ENCODE assay signal across 8 mouse cellular contexts in the genomic region with DNA sequence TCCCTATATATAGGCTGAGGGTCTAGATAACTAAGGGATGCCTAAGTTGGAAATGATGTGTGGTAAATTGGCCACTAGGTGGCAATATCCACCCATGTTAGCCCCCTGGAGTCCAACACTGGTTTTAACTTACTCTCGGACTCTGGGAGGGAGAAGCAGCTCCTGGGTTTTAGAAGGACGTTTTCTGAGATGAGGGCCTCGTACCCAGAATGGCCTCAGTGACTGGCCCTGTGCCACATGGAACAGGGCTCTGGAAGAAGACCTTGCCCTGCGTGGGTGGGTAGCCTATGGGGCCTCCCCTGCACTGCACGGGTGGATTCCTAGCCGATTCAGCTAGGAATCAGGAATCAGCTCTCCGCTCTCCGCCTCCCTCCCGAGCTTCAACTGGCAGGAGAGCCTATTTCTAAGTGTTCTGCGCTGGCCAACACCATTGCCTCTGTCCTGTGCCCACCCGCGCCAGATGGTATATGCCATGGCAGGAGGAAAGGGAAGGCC. TPM values are rescaled to one million over a fixed set of nuclear protein-coding genes. Genes with fewer than 3 reads are reported as not detected.
DNase-seq lines count a peak whose midpoint lies in the region; ATAC-seq lines count a peak whose summit lies in the region.

No protein-coding gene starts in this region.

- H3K4me3 ChIP-seq in embryonic facial prominence, embryonic 10.5 days: peak overlapping the region; percentile 45
- no peak overlapping the region for H3K4me3 ChIP-seq in heart, embryonic 11.5 days (ENCODE audit: low read depth, low read length)
- no peak overlapping the region for H3K4me3 ChIP-seq in kidney, embryonic 14.5 days (ENCODE audit: low read length)
- peak overlapping the region; percentile 5; the same call in 1 of the 2 replicates for H3K4me3 ChIP-seq in limb, embryonic 15.5 days
- 0 out of 2 replicates have a peak overlapping the region, but pooled peaks have one; percentile 6 for H3K4me3 ChIP-seq in midbrain, embryonic 16.5 days (ENCODE audit: low read depth, low read length)
- no peak overlapping the region; the same call in 1 of the 2 replicates for H3K4me3 ChIP-seq in stomach, embryonic 16.5 days (replicated peaks; ENCODE audit: low read length)

- ATAC-seq in heart, embryonic 11.5 days (replicated peaks; ENCODE audit: insufficient number of reproducible peaks, low FRiP score, low TSS enrichment): no peak
- peak; percentile 40 for ATAC-seq in kidney, embryonic 14.5 days (ENCODE audit: low FRiP score, low TSS enrichment)
- ATAC-seq in limb, embryonic 15.5 days (ENCODE audit: insufficient number of reproducible peaks, low FRiP score, low TSS enrichment, low read depth): 0 out of 2 replicates have a peak, but pooled peaks have one; percentile 18
- ATAC-seq in midbrain, embryonic 16.5 days: peak; percentile 79
- peak; percentile 22; the same call in 1 of the 2 replicates for ATAC-seq in stomach, embryonic 16.5 days (ENCODE audit: insufficient read depth, low FRiP score)

- DNase-seq in 416B (ENCODE audit: low read depth): peak; percentile 89
- peak; percentile 63 for DNase-seq in adrenal gland, adult 8-10 months
- peak; percentile 77 for DNase-seq in embryonic facial prominence, embryonic 10.5 days (ENCODE audit: low spot score)

- H3K27me3 ChIP-seq in embryonic facial prominence, embryonic 10.5 days (replicated peaks; ENCODE audit: low read depth, poor library complexity, severe bottlenecking): peaks cover 21% of the 10 kb centered on the region
- H3K27me3 ChIP-seq in heart, embryonic 11.5 days (ENCODE audit: control insufficient read depth, insufficient read depth, low read length): peaks cover 3% of the 10 kb centered on the region
- H3K27me3 ChIP-seq in kidney, embryonic 14.5 days (ENCODE audit: control insufficient read depth, insufficient read depth, low read length): no peaks in the 10 kb centered on the region
- H3K27me3 ChIP-seq in limb, embryonic 15.5 days: no peaks in the 10 kb centered on the region; the same call in 1 of the 2 replicates
- H3K27me3 ChIP-seq in midbrain, embryonic 16.5 days (ENCODE audit: control insufficient read depth, insufficient read depth, low read depth, low read length): no peaks in the 10 kb centered on the region; the same call in 1 of the 2 replicates
- H3K27me3 ChIP-seq in stomach, embryonic 16.5 days (ENCODE audit: control insufficient read depth, insufficient read depth, low read length): no peaks in the 10 kb centered on the region

- 27% methylated on average over 12 of the region's 12 CpGs for WGBS in embryonic facial prominence, embryonic 10.5 days
- WGBS in heart, embryonic 11.5 days (ENCODE audit: insufficient replicate concordance): 31% methylated on average over 12 of the region's 12 CpGs
- 29% methylated on average over 12 of the region's 12 CpGs for WGBS in kidney, embryonic 14.5 days
- WGBS in limb, embryonic 15.5 days: 33% methylated on average over 12 of the region's 12 CpGs
- 20% methylated on average over 12 of the region's 12 CpGs for WGBS in midbrain, embryonic 16.5 days
- 32% methylated on average over 12 of the region's 12 CpGs for WGBS in stomach, embryonic 16.5 days

- no peaks in the 10 kb centered on the region for H3K9me3 ChIP-seq in embryonic facial prominence, embryonic 10.5 days
- H3K9me3 ChIP-seq in heart, embryonic 11.5 days (replicated peaks; ENCODE audit: control insufficient read depth, low read length): no peaks in the 10 kb centered on the region
- H3K9me3 ChIP-seq in kidney, embryonic 14.5 days (ENCODE audit: control insufficient read depth, low read length): no peaks in the 10 kb centered on the region
- no peaks in the 10 kb centered on the region for H3K9me3 ChIP-seq in limb, embryonic 15.5 days
- H3K9me3 ChIP-seq in midbrain, embryonic 16.5 days (replicated peaks; ENCODE audit: control insufficient read depth, low read length, poor library complexity, severe bottlenecking): no peaks in the 10 kb centered on the region
- H3K9me3 ChIP-seq in stomach, embryonic 16.5 days (replicated peaks; ENCODE audit: control insufficient read depth, low read length): no peaks in the 10 kb centered on the region

- H3K4me1 ChIP-seq in embryonic facial prominence, embryonic 10.5 days: peaks cover 22% of the 10 kb centered on the region
- peaks cover 17% of the 10 kb centered on the region for H3K4me1 ChIP-seq in heart, embryonic 11.5 days (ENCODE audit: control insufficient read depth, insufficient read depth, low read length)
- H3K4me1 ChIP-seq in kidney, embryonic 14.5 days (ENCODE audit: control insufficient read depth, insufficient read depth, low read length): peaks cover 6% of the 10 kb centered on the region
- H3K4me1 ChIP-seq in limb, embryonic 15.5 days: peaks cover 19% of the 10 kb centered on the region
- H3K4me1 ChIP-seq in midbrain, embryonic 16.5 days (ENCODE audit: control insufficient read depth, insufficient read depth, low read length): peaks cover 6% of the 10 kb centered on the region
- 0 out of 2 replicates have a peak, but pooled peaks cover 11% of the 10 kb centered on the region for H3K4me1 ChIP-seq in stomach, embryonic 16.5 days (ENCODE audit: control insufficient read depth, insufficient read depth, low read length)

- H3K9ac ChIP-seq in heart, embryonic 11.5 days (ENCODE audit: low read depth, low read length): no peak overlapping the region
- peak overlapping the region; percentile 18; the same call in 1 of the 2 replicates for H3K9ac ChIP-seq in kidney, embryonic 14.5 days (ENCODE audit: low read depth, low read length)
- H3K9ac ChIP-seq in limb, embryonic 15.5 days: no peak overlapping the region
- H3K9ac ChIP-seq in midbrain, embryonic 16.5 days (ENCODE audit: low read depth, low read length): peak overlapping the region; percentile 45
- H3K9ac ChIP-seq in stomach, embryonic 16.5 days (ENCODE audit: low read length): peak overlapping the region; percentile 61

- H3K36me3 ChIP-seq in embryonic facial prominence, embryonic 10.5 days (replicated peaks): 0 out of 2 replicates have a peak, but pooled peaks cover 3% of the 10 kb centered on the region
- peaks cover 13% of the 10 kb centered on the region; the same call in 1 of the 2 replicates for H3K36me3 ChIP-seq in heart, embryonic 11.5 days (ENCODE audit: control insufficient read depth, insufficient read depth, low read length)
- peaks cover 22% of the 10 kb centered on the region; the same call in 1 of the 2 replicates for H3K36me3 ChIP-seq in kidney, embryonic 14.5 days (ENCODE audit: control insufficient read depth, insufficient read depth, low read length)
- peaks cover 85% of the 10 kb centered on the region for H3K36me3 ChIP-seq in limb, embryonic 15.5 days
- no peaks in the 10 kb centered on the region for H3K36me3 ChIP-seq in midbrain, embryonic 16.5 days (ENCODE audit: control insufficient read depth, insufficient read depth, low read length)
- H3K36me3 ChIP-seq in stomach, embryonic 16.5 days (ENCODE audit: control insufficient read depth, insufficient read depth, low read length): peaks cover 8% of the 10 kb centered on the region

- 0 out of 2 replicates have a peak overlapping the region, but pooled peaks have one; percentile 4 for H3K4me2 ChIP-seq in heart, embryonic 11.5 days
- H3K4me2 ChIP-seq in kidney, embryonic 14.5 days (replicated peaks; ENCODE audit: low read depth, low read length): peak overlapping the region; percentile 17; the same call in 1 of the 2 replicates
- H3K4me2 ChIP-seq in limb, embryonic 15.5 days: no peak overlapping the region
- H3K4me2 ChIP-seq in midbrain, embryonic 16.5 days (ENCODE audit: low read length): peak overlapping the region; percentile 53
- peak overlapping the region; percentile 38; the same call in 1 of the 2 replicates for H3K4me2 ChIP-seq in stomach, embryonic 16.5 days (ENCODE audit: low read depth, low read length)

- peak overlapping the region; percentile 65; the same call in 1 of the 2 replicates for H3K27ac ChIP-seq in embryonic facial prominence, embryonic 10.5 days (replicated peaks)
- no peak overlapping the region for H3K27ac ChIP-seq in heart, embryonic 11.5 days (ENCODE audit: low read depth, low read length)
- H3K27ac ChIP-seq in kidney, embryonic 14.5 days (ENCODE audit: low read depth, low read length): no peak overlapping the region
- peak overlapping the region; percentile 13; the same call in 1 of the 2 replicates for H3K27ac ChIP-seq in limb, embryonic 15.5 days
- H3K27ac ChIP-seq in midbrain, embryonic 16.5 days (ENCODE audit: low read length): no peak overlapping the region
- no peak overlapping the region for H3K27ac ChIP-seq in stomach, embryonic 16.5 days (ENCODE audit: low read length)

RNA-seq across cellular contexts. Expression of a gene that starts 26.7 kb away (rescaled TPM):
- total RNA-seq in adrenal gland, adult 8-10 months (2022): 10 to 100 TPM in 1 of 4 experiments, 1 to 10 TPM in 3; 6.4 to 15.0 (median 8.1) TPM
- polyA plus RNA-seq in embryonic facial prominence, embryonic 10.5 days (2016; fragmentation: Nextera tagmentation; extraction: Ambion mirVana): 2.2 and 2.5 TPM in 2 replicates
- 18.6 and 22.0 TPM in 2 replicates for polyA plus RNA-seq in heart, embryonic 11.5 days (2014; fragmentation: Nextera tagmentation; extraction: Ambion mirVana)
- polyA plus RNA-seq in kidney, embryonic 14.5 days (2014; fragmentation: Nextera tagmentation; extraction: Ambion mirVana): 15.7 and 19.2 TPM in 2 replicates
- 49.1 and 52.2 TPM in 2 replicates for polyA plus RNA-seq in limb, embryonic 15.5 days (2015; fragmentation: Nextera tagmentation; extraction: Ambion mirVana)
- polyA plus RNA-seq in midbrain, embryonic 16.5 days (2015; fragmentation: Nextera tagmentation; extraction: Ambion mirVana): 7.3 and 7.8 TPM in 2 replicates
- polyA plus RNA-seq in stomach, embryonic 16.5 days (2015; fragmentation: Nextera tagmentation; extraction: Ambion mirVana): 24.0 and 28.1 TPM in 2 replicates

RNA-seq across cellular contexts. Expression of a gene that starts 27.1 kb away (rescaled TPM):
- 1 to 10 TPM in 1 of 4 experiments, under 1 TPM in 2, not detected in 1; 0.29 to 1.5 (median 0.40) TPM for total RNA-seq in adrenal gland, adult 8-10 months (2022)
- not detected in 2 replicates for polyA plus RNA-seq in embryonic facial prominence, embryonic 10.5 days (2016; fragmentation: Nextera tagmentation; extraction: Ambion mirVana)
- 0.82 and 0.87 TPM in 2 replicates for polyA plus RNA-seq in heart, embryonic 11.5 days (2014; fragmentation: Nextera tagmentation; extraction: Ambion mirVana)
- polyA plus RNA-seq in kidney, embryonic 14.5 days (2014; fragmentation: Nextera tagmentation; extraction: Ambion mirVana): 0.20 TPM in 1 of 2 replicates, not detected in the other
- 1.00 and 3.4 TPM in 2 replicates for polyA plus RNA-seq in limb, embryonic 15.5 days (2015; fragmentation: Nextera tagmentation; extraction: Ambion mirVana)
- not detected in 2 replicates for polyA plus RNA-seq in midbrain, embryonic 16.5 days (2015; fragmentation: Nextera tagmentation; extraction: Ambion mirVana)
- polyA plus RNA-seq in stomach, embryonic 16.5 days (2015; fragmentation: Nextera tagmentation; extraction: Ambion mirVana): 1.2 and 1.3 TPM in 2 replicates

RNA-seq across cellular contexts. Expression of a gene that starts 36.6 kb away (rescaled TPM):
- total RNA-seq in adrenal gland, adult 8-10 months (2022): 10 to 100 TPM; 31.4 to 52.0 (median 39.9) TPM
- polyA plus RNA-seq in embryonic facial prominence, embryonic 10.5 days (2016; fragmentation: Nextera tagmentation; extraction: Ambion mirVana): 10.4 and 11.1 TPM in 2 replicates
- polyA plus RNA-seq in heart, embryonic 11.5 days (2014; fragmentation: Nextera tagmentation; extraction: Ambion mirVana): 4.5 and 5.2 TPM in 2 replicates
- polyA plus RNA-seq in kidney, embryonic 14.5 days (2014; fragmentation: Nextera tagmentation; extraction: Ambion mirVana): 4.1 and 8.3 TPM in 2 replicates
- 10.9 and 11.3 TPM in 2 replicates for polyA plus RNA-seq in limb, embryonic 15.5 days (2015; fragmentation: Nextera tagmentation; extraction: Ambion mirVana)
- polyA plus RNA-seq in midbrain, embryonic 16.5 days (2015; fragmentation: Nextera tagmentation; extraction: Ambion mirVana): 2.2 and 2.7 TPM in 2 replicates
- polyA plus RNA-seq in stomach, embryonic 16.5 days (2015; fragmentation: Nextera tagmentation; extraction: Ambion mirVana): 12.9 and 13.1 TPM in 2 replicates

RNA-seq across cellular contexts. Expression of a gene that starts 45.7 kb away (rescaled TPM):
- 100 to 1,000 TPM; 102 to 128 (median 114) TPM for total RNA-seq in adrenal gland, adult 8-10 months (2022)
- polyA plus RNA-seq in embryonic facial prominence, embryonic 10.5 days (2016; fragmentation: Nextera tagmentation; extraction: Ambion mirVana): 66.3 and 69.3 TPM in 2 replicates
- polyA plus RNA-seq in heart, embryonic 11.5 days (2014; fragmentation: Nextera tagmentation; extraction: Ambion mirVana): 65.6 and 66.0 TPM in 2 replicates
- 98.4 and 111 TPM in 2 replicates for polyA plus RNA-seq in kidney, embryonic 14.5 days (2014; fragmentation: Nextera tagmentation; extraction: Ambion mirVana)
- polyA plus RNA-seq in limb, embryonic 15.5 days (2015; fragmentation: Nextera tagmentation; extraction: Ambion mirVana): 80.0 and 86.5 TPM in 2 replicates
- 66.9 and 72.9 TPM in 2 replicates for polyA plus RNA-seq in midbrain, embryonic 16.5 days (2015; fragmentation: Nextera tagmentation; extraction: Ambion mirVana)
- 73.9 and 80.1 TPM in 2 replicates for polyA plus RNA-seq in stomach, embryonic 16.5 days (2015; fragmentation: Nextera tagmentation; extraction: Ambion mirVana)

RNA-seq across cellular contexts. Expression of a gene that starts 59.1 kb away (rescaled TPM):
- 10 to 100 TPM; 16.2 to 20.6 (median 17.2) TPM for total RNA-seq in adrenal gland, adult 8-10 months (2022)
- polyA plus RNA-seq in embryonic facial prominence, embryonic 10.5 days (2016; fragmentation: Nextera tagmentation; extraction: Ambion mirVana): 27.1 and 28.1 TPM in 2 replicates
- 19.0 and 21.6 TPM in 2 replicates for polyA plus RNA-seq in heart, embryonic 11.5 days (2014; fragmentation: Nextera tagmentation; extraction: Ambion mirVana)
- polyA plus RNA-seq in kidney, embryonic 14.5 days (2014; fragmentation: Nextera tagmentation; extraction: Ambion mirVana): 24.3 and 27.7 TPM in 2 replicates
- 24.9 and 26.6 TPM in 2 replicates for polyA plus RNA-seq in limb, embryonic 15.5 days (2015; fragmentation: Nextera tagmentation; extraction: Ambion mirVana)
- polyA plus RNA-seq in midbrain, embryonic 16.5 days (2015; fragmentation: Nextera tagmentation; extraction: Ambion mirVana): 27.2 and 32.0 TPM in 2 replicates
- polyA plus RNA-seq in stomach, embryonic 16.5 days (2015; fragmentation: Nextera tagmentation; extraction: Ambion mirVana): 19.8 and 20.0 TPM in 2 replicates

Comparison
In these comparisons a context has a peak if more than half of its experiments do, and no peak if none do; other contexts are left out.
1. H3K27ac ChIP-seq: peak in embryonic facial prominence, embryonic 10.5 days (single experiment) and limb, embryonic 15.5 days (single experiment); none in heart, embryonic 11.5 days (single experiment), kidney, embryonic 14.5 days (single experiment), midbrain, embryonic 16.5 days (single experiment) and stomach, embryonic 16.5 days (single experiment).
2. H3K4me3 ChIP-seq: peak in embryonic facial prominence, embryonic 10.5 days (single experiment), limb, embryonic 15.5 days (single experiment) and midbrain, embryonic 16.5 days (single experiment); none in heart, embryonic 11.5 days (single experiment), kidney, embryonic 14.5 days (single experiment) and stomach, embryonic 16.5 days (single experiment).
3. H3K9ac ChIP-seq: peak in kidney, embryonic 14.5 days (single experiment), midbrain, embryonic 16.5 days (single experiment) and stomach, embryonic 16.5 days (single experiment); none in heart, embryonic 11.5 days (single experiment) and limb, embryonic 15.5 days (single experiment).
4. Peak in every context shown above with its lines, with median percentiles within 50 percentile points of each other: DNase-seq.